Mouse (Mus musculus) E14TG2a.4 (cell line): ENCODE data around the gene Cd200r1.
"Not testable (repeated sequence)": the region's sequence is repeated elsewhere in the genome, so short reads cannot be mapped to it uniquely, and the experiment has no call there.

Experiments
- H3K27me3 ChIP-seq: 2 replicates; pipeline ENCODE4 v1.6.1; 2014; ENCODE audit warnings: low read length, control low read depth; ENCODE audit not compliant: insufficient read depth
- H3K36me3 ChIP-seq: 2 replicates; pipeline ENCODE4 v1.6.1; 2014; ENCODE audit warnings: low read length, control low read depth; ENCODE audit not compliant: insufficient read depth
- H3K4me1 ChIP-seq: replicated peaks from 2 replicates; pipeline ENCODE4 v1.6.1; 2014; ENCODE audit warnings: low read depth, low read length, control low read depth
- H3K4me3 ChIP-seq: replicated peaks from 2 replicates; pipeline ENCODE4 v1.5.1; 2014; ENCODE audit warnings: mild to moderate bottlenecking, low read length
- H3K9me3 ChIP-seq: 2 replicates; pipeline ENCODE4 v1.6.1; 2014; ENCODE audit warnings: low read length, control low read depth
- CTCF ChIP-seq: conservative IDR thresholded peaks from 2 replicates; pipeline ENCODE4 v1.5.1; 2014; ENCODE audit warnings: low read length
- NANOG ChIP-seq: IDR thresholded peaks from 2 replicates; pipeline ENCODE4 v1.6.1; 2014; ENCODE audit warnings: borderline replicate concordance, low read length, mixed read lengths
- POU5F1 ChIP-seq: IDR thresholded peaks from 2 replicates; pipeline ENCODE4 v1.6.1; 2014; ENCODE audit warnings: low read length, borderline replicate concordance

The Cd200r1 gene

GRCm38 (mm10) chr16:44812468-44813065, 47.0 kb downstream of the Cd200r1 start:
- TF ChIP-seq CTCF (no peak), POU5F1 (no peak), NANOG (no peak)
- H3K4me1 ChIP-seq: no peaks in the 10 kb centered on the region
- no peak overlapping the region for H3K4me3 ChIP-seq
- H3K36me3 ChIP-seq: no peaks in the 10 kb centered on the region
- H3K27me3 ChIP-seq: no peaks in the 10 kb centered on the region
- H3K9me3 ChIP-seq: no peaks in the 10 kb centered on the region

DNA sequence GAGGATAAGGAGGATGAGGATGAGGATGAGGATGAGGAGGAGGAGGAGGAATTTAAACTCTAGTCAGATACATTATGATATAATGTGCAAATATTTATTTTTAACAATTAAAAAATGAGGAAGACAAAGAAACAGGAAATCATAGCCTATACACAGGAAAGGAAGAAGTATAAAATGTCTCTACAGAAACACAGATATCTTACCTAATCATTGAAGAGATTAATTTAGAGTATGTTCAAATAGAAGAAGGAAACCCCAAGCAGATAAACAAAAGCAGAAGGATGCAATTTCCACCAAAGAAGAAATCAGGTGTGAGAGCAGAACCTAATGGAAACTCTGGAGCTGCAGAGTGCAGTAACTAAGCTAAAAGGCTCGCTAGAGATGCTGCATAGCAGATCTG, 52.5 kb downstream of the Cd200r1 start:
- no peaks in the 10 kb centered on the region for H3K9me3 ChIP-seq
- H3K4me3 ChIP-seq: no peak overlapping the region
- no peaks in the 10 kb centered on the region for H3K4me1 ChIP-seq
- no peaks in the 10 kb centered on the region for H3K27me3 ChIP-seq
- no peaks in the 10 kb centered on the region for H3K36me3 ChIP-seq
- TF ChIP-seq CTCF (no peak), NANOG (no peak), POU5F1 (no peak)

- Histone ChIP-seq H3K9me3 (peaks cover 10% of the 10 kb centered on the region), H3K4me1 (no peaks in the 10 kb centered on the region), H3K36me3 (no peaks in the 10 kb centered on the region), H3K4me3 (no peak overlapping the region), H3K27me3 (no peaks in the 10 kb centered on the region)
- TF ChIP-seq CTCF (no peak), NANOG (no peak), POU5F1 (no peak)
These were observed 55.0 kb downstream of the Cd200r1 start for GRCm38 (mm10) chr16:44820545-44820944.

DNA sequence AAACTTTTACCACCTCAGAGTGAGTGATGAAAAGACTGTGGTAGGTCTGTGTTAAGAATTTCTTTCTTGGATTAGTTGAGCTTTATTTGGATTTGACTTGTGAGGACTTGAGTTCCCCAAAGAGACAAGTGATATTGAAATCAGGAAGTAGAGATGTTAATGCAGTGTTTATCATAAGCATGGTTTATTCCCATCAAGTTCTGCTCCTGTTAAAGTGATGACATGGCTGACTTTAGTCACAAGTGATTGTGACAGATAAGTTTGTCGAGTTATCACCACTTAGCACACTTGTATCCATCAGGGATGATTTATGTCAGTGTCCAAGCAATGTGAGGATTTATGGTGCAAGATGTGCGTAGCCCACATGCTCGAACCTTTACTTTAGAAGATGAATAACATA, 66.8 kb downstream of the Cd200r1 start:
- no peaks in the 10 kb centered on the region for H3K27me3 ChIP-seq
- no peaks in the 10 kb centered on the region; the same call in 1 of the 2 replicates for H3K9me3 ChIP-seq
- no peaks in the 10 kb centered on the region for H3K36me3 ChIP-seq
- no peak for TF ChIP-seq POU5F1
- no peak for TF ChIP-seq NANOG
- TF ChIP-seq CTCF: no peak
- H3K4me1 ChIP-seq: no peaks in the 10 kb centered on the region
- no peak overlapping the region for H3K4me3 ChIP-seq

DNA sequence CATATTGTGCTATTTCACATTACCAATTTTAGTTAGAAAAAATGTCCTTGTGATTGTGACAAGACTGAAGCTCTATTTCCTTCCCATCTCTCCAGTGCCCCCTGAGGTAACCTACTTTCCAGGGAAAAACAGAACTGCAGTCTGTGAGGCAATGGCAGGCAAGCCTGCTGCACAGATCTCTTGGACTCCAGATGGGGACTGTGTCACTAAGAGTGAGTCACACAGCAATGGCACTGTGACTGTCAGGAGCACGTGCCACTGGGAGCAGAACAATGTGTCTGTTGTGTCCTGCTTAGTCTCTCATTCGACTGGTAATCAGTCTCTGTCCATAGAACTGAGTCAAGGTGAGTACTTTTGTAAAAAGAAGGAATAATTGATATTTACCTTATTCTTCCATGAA, 67.7 kb downstream of the Cd200r1 start:
- H3K4me1 ChIP-seq, H3K4me3 ChIP-seq, H3K36me3 ChIP-seq, H3K9me3 ChIP-seq, H3K27me3 ChIP-seq: not testable (repeated sequence)
